Mouse (Mus musculus) lung, postnatal 10 days (tissue): ENCODE measurements around the gene Adgrg1.

Experiments
- DNase-seq: peaks from one replicate; pipeline ENCODE4 v3.0.0; 2021

Gene Adgrg1

GRCm38 (mm10) chr8:94978131-94978530, 3.6 kb downstream of the Adgrg1 start:
- no peak for DNase-seq

GRCm38 (mm10) chr8:94978593-94979319, 4.2 kb downstream of the Adgrg1 start:
- no peak for DNase-seq

DNA sequence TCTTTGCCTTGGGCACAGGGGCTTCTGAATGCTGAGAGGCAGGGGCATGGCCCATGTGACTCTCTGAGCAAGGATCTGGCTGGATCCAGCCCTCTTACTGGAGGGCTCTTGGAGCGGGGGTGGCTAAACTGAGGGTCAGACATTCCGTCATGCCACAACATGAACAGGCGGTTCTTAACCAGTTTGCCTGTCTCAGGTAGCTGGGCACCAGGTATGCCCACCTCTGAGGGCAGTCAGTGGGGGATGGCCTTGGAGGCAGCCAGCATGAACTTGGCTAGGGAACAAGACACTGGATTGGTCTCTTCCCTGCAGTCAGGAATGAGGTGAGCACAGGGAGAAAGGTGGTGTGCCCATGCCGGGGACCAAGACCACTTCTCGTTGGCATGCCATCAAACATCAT, 5.6 kb downstream of the Adgrg1 start:
- no peak for DNase-seq

- no peak for DNase-seq
Measured at GRCm38 (mm10) chr8:94980976-94981375, 6.4 kb downstream of the Adgrg1 start.

GRCm38 (mm10) chr8:94981848-94982247, 7.3 kb downstream of the Adgrg1 start:
- DNase-seq: no peak

DNA sequence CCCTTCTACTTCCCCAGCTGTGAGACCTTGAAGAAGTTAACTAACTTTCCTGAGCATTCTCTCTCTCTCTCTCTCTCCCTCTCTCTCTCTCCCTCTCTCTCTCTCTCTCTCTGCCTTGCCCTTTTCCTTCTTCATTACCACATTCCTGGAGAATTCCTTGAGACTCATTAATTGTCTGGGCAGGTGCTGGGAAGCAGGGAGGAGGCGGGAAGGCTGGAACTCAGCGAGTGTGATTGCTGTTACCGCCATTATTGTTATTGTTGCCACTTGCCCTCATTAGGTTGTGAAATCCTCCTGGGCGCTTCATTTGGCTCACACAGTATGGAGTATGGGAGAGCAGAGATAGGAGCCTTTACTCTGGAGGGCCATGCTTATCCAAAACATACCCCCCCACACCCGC, 8.6 kb downstream of the Adgrg1 start:
- no peak for DNase-seq

DNA sequence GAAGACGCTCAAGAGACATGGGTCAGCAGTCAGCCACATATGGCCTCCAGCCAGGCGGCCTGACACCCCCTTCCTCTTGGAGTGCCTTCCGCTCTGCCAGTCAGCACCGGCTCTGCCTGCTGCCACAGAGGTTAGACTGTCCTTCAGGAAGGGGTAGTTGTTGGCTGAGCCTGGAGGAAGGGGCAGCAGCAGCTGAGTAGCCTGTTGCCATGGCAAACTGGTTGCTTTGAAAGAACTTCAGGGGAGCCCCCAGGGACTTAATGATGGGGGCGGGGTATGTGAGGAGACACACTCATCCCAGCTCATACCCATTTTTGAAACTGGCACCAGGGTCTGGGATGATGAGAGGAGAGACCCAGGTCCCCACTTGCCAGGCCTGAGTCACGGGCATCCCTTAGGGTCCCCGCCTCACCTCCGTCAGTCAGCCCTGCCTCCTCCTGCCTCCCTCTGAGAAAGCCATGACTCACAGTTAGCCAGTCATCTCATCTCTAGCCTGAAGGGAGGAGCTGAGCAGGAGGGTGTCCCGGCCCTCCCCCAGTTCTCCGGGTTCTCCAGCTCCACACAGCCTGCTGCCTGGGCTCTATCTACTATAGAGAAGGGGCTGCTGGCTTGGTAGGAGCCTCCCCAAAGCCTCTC, 9.4 kb downstream of the Adgrg1 start:
- DNase-seq: peak; percentile 68

DNA sequence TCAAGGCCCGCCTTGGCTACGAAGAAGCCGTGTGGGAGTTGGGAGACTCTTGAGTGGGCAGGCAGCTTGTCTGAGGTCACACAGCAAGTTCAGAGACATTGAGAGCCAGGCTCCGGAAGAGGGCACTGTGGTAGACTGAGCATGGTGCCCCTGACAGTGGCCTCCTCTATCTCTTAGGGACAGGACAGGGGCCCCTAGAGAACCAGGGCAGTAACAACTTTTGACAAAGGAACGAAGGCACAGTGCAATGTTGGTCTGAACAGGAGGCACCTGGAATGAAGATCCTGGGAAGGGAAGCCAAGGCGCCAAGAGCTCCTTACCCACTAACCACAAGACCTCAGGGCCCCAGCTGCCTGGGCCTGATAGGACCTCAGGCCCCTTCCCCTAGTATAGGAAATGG, 10.5 kb downstream of the Adgrg1 start:
- no peak for DNase-seq

DNA sequence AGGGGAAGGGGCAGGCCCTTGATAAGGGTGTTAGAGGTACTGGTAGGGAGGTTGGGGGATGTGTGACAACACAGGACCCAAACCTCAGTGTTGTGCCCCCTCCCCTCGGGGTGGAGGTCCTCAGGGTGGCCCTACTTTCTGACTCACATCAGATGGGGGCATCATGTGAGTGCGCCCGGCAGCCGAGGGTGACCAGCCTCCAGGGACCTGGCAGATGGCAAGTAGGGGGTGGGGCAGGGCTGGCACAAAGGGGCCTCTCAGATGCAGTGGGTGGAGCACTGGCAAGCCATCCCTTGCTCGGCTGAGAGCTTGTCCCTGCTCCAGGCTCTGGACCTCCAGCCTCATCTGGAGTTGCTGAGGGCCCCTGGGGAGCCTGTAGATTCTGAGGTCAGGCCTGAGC, 12.1 kb downstream of the Adgrg1 start:
- DNase-seq: no peak

DNA sequence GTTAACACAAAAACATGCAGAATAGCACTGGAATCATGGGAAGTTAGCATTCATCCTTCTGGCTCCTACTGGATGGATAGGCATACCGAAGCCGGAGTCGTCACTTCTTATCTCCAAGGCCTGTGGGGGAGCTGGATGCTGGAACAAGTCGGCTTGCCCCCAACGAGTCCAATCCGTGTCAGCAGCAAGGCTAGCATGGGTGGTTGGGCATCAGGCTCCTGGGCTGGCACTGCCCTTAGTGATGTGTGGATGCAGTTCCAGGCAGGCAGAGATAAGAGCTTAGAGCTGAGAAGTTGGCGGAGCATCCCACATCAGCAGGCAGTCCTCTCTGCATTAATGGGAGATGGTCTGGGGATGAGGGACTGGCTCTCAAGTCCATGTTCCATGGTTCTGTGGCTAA, 13.0 kb downstream of the Adgrg1 start:
- no peak for DNase-seq

DNA sequence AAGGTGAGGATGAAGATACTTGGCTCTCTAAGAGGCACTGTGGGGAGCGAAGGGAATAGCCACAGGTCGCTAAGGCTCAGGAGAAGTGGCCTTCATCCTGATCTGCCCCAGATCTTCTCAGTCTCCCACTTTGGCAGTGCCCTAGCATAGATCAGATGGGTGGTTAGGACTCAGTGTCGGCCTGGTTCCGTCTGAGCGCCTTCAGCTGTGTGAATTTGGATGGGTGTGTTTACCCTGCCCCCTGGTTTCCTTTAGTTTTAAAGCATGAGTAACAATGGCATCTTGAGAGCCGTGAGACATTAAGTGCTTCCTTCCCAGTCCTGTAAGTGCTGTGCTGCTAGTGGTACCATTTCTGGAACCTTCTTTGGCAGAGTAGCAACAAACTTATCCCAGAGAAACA, 14.1 kb downstream of the Adgrg1 start:
- no peak for DNase-seq

DNA sequence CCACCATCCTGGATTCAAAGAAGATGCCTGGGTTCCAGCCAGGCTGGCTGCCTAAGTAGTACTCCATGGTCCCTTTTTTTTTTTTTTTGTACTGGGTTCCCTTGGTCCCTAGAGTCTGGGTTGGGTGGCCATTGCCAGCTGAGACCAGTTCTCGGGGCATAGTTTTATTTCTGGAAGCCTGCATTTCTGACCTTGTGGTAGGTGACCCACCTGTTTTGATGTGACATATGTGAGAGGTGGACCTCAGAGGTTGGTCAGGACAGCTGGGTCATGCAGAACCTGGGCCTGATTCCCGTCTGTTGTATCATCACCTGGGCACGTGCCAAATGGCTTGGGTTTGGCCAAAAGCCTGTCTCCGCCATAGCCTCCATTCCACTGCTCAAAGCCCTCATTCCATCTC, 15.2 kb downstream of the Adgrg1 start:
- no peak for DNase-seq

DNA sequence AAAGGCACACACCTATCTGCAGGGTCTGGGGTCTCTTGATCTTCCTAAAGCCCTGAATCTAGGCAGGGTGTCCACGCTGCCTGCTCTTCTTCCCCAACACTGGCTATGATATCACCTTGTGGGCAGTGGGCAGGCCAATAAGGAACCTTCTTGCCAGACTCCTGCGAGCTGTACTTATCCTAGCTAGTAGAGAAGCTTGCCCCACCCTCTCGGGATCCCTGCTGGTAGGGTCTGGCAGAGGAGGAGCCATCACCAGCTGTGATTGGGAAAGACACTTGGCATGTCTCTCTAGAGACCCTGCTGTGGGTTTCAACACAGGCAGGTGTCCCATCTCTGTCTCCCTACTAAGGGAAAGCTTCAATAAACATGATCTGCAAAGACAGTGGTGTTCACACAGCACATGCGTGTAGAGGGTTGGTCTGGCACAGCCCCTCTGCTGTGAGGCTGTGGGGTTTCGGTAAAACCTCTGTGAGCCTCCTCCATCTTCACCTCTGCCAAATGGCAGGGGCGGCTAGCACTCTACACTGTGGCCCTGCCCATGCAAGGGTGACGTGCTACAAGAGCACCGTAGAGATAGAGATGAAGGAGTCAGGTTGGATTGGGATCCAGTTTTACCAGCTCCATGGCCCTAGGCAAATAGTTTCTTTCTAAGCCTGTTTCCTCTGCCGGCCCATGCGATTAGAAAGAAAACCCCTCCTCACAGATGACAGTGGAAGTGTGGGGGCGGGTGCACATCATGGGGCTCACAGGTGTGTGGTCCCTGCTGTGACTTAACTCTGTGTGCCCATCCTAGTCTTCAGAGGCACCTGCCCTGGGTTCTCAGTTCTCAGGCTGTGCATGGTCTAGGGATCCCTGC, 16.3 kb downstream of the Adgrg1 start:
- DNase-seq: no peak

GRCm38 (mm10) chr8:94991454-94991994, 17.0 kb downstream of the Adgrg1 start:
- no peak for DNase-seq

GRCm38 (mm10) chr8:94992010-94992409, 17.5 kb downstream of the Adgrg1 start:
- no peak for DNase-seq

- peak; percentile 72 for DNase-seq
Measured at GRCm38 (mm10) chr8:94992534-94992933, 18.0 kb downstream of the Adgrg1 start.

DNA sequence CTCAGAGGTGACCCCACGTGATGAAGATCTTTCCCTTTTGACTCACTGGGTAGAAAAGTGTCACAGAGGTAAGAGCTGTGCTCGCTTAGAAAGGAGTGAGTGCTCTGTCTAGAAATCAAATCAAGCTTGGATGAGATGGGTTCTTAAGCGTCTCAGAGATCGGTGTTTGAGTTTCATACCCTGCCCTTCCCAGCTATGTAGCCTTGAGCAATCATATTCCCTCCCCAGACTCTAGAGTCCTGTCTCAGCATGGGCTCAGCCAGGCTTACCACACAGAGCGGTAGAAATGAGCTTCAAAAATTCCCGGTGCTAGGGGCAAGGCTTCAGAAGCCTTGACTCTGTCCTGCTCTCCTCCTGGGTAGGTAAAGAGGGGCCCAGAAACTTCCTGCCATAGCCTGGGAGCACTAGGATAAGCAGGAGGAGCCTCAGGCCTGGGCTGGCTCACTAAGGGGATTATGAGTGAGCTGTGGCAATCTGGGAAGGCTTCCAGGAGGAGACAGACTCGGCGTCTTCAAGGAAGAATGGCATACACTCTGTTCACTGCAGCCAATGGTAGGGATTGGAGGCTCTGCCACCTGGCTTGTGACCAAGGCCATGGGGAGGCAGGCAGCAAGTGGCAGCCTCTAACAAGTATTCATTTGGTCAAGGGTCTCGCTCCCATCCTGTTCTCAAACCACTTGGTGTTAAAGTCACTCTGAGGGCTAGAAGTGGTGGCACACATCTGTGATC, 18.6 kb downstream of the Adgrg1 start:
- no peak for DNase-seq

DNA sequence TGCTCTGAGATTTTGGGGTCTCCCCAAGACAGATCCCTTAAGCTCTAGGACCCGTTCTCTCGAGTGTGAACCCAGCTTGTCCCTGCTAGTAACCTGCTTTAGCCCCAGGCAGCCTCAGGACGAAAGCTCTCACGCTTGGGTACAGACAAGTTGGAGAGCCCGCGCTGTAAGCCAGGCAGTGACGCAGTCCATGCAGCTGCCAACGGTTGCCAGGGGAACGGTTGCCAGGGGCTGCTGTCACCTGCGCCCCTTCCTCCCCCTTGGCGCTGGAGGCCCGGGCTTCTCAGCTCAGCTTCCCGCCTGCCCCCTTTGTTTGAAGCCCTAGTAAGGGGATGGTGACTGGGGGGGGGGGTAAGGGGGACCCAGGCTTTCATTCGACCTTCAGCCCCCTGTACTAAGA, 19.5 kb downstream of the Adgrg1 start:
- peak; percentile 50 for DNase-seq

DNA sequence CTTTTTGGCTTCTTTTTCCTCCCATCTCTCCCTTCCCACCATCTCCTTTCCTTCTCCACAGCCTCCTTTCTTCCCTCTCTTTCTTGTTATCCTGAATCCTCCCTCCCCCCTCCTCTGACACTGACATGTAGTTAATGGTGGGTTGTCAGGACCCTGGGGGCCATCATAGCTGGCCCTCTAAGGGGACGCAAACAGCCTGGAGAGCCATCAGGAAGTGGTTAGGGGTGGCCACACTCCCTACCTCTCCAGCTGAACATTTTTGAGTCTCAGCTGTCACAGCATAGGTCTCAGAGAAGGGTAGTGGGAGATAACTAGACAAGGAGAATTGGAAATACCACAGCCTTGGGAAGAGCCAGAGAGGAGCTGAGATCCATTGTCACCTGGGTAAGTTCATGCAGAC, 20.0 kb downstream of the Adgrg1 start:
- DNase-seq: no peak

DNA sequence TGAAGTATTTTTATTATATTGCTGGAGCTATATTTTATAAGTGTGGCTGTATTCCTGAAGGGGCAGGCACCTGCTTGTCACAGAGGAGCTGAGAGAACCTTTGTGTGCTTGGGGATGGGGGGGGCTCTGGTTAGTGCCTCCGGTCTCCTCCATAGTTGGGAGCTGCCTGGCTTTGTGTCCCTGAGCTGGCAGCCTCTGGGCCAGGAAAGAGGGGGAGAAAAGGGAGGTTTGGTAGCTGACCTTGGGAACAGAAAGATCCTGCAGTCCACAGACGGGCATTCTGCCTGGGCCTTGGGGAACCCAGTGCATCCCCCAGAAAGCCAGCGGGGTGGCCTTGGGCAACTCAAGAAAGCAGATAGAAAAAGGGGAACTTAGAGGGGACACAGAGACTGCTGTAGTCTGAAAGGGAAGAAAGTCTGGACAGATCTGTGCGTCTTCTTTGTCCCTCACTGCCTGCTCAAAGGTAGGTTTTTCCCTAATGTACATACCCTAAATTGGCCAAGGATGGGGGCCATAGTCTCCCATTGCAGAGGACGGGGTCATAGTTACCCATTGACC, 20.9 kb downstream of the Adgrg1 start:
- no peak for DNase-seq

- DNase-seq: no peak
Measured at GRCm38 (mm10) chr8:94996037-94996436, 21.5 kb downstream of the Adgrg1 start.
